Mouse (Mus musculus): Measurements from ENCODE around the gene Pnmal1. TPM values are rescaled to one million over a fixed set of nuclear protein-coding genes. Genes with fewer than 3 reads are reported as not detected.
A peak's percentile ranks its signal among the peaks of the same experiment; 100 is the strongest.

The Pnmal1 gene
- polyA plus RNA-seq, 1 experiment from 2014 or later = 12.7 TPM

DNA sequence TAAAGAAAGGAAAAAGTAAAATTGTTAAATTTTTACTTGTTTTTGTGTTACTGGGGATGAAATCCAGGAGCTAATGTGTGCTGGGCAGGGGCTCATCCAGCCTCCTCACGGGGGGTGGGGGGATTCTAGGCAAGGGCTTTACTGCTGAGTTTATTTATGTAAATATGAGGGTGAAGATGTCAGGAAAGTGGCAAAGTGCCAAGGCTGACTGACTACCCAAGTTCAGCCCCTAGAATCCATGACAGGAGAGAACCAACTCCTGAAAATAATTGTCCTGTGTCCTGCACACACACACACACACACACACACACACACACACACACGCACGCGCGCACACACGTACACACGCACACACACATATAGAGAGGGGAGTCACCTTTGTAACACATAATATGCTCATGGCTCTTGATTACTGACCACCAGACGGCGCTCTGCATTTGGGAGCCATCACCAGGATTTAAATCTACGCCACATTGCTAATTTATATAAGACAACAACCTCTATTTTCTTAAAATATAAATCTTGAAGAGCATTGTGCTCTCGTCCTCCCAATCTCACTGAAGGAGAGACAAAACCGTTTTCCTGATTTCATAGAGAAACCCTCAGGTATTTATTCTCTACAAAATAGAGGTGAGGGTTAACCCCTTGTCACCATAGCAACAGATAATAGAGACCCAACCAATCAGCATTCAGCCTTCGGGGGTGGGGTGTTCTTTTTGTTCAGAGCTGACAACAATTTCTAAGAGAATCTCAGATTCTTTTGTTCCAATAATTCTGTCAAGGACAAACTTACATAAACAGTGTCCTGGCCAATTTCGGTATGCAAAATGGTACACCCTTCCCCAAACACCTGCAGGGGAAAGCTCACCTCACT lies 26.5 kb upstream of the Pnmal1 start:
- H3K27me3 ChIP-seq (ENCODE audit: insufficient read depth, poor library complexity, severe bottlenecking) = no peaks in the 10 kb centered on the region
- H3K4me1 ChIP-seq (replicated peaks) = peaks cover 10% of the 10 kb centered on the region; the same call in 1 of the 2 replicates
- no peak overlapping the region for H3K4me3 ChIP-seq
- no peaks in the 10 kb centered on the region for H3K9me3 ChIP-seq
- 45% methylated on average over 14 of the region's 14 CpGs for WGBS
- H3K36me3 ChIP-seq = no peaks in the 10 kb centered on the region
- H3K27ac ChIP-seq = no peak overlapping the region
- peak; percentile 40 for DNase-seq (ENCODE audit: low spot score)

DNA sequence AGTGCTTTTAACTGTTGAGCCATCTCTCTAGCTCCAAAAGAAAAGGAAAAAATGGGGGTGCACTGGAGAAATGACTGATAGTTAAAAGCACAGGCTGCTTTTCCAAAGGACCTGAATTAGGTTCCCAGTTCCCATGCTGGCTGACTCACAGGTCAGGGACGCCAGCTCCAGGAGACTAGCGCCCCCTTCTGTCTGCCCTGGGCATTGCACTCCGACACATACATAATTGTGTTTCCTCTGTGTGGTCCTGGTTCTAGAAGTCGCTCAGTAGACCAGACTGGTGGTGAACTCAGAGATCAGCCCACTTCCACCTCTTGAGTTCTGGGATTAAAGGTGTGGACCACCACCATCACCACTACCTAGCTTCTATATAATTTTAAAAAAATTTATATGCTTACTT lies 22.2 kb upstream of the Pnmal1 start:
- no peaks in the 10 kb centered on the region for H3K9me3 ChIP-seq
- no peak overlapping the region for H3K4me3 ChIP-seq
- peaks cover 27% of the 10 kb centered on the region for H3K4me1 ChIP-seq (replicated peaks)
- 48% methylated on average over 4 of the region's 4 CpGs for WGBS
- H3K27me3 ChIP-seq (ENCODE audit: insufficient read depth, poor library complexity, severe bottlenecking) = no peaks in the 10 kb centered on the region
- no peaks in the 10 kb centered on the region for H3K36me3 ChIP-seq
- DNase-seq (ENCODE audit: low spot score) = no peak
- no peak overlapping the region for H3K27ac ChIP-seq

DNA sequence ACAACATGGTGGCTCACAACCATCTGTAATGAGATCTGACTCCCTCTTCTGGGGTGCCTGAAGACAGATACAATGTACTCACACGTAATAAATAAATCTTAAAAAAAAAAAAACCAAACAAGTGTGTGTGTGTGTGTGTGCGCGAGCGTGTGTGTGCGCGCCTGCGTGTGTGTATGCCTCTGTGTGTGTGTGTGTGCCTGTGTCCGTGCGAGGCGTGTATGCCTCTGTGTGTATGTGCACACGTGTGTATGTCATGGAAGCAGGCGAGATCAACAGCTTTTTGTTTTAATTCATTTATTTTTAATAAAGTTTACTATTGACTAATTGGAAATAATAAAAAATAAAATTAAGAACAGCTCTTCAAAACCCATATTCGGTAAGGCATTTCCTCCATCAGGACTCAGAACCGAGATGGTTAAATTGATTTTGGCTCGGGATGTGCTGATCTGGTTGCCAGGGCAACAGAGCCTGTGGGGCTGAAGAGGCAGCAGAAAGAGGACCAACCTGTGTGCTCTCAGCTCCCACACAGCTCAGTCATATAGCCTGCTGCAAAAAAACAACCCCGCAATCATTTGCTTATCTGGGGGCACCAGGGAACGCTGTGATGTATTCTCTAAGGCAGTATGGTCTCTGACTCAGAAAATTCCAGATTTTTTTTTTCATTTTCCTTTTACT lies 21.2 kb upstream of the Pnmal1 start:
- H3K27ac ChIP-seq = no peak overlapping the region
- H3K9me3 ChIP-seq = no peaks in the 10 kb centered on the region
- 73% methylated on average over 17 of the region's 17 CpGs for WGBS
- H3K4me1 ChIP-seq (replicated peaks) = peaks cover 20% of the 10 kb centered on the region
- H3K36me3 ChIP-seq = no peaks in the 10 kb centered on the region
- DNase-seq (ENCODE audit: low spot score) = no peak
- H3K27me3 ChIP-seq (ENCODE audit: insufficient read depth, poor library complexity, severe bottlenecking) = peaks cover 3% of the 10 kb centered on the region; the same call in 1 of the 2 replicates
- H3K4me3 ChIP-seq = no peak overlapping the region

DNA sequence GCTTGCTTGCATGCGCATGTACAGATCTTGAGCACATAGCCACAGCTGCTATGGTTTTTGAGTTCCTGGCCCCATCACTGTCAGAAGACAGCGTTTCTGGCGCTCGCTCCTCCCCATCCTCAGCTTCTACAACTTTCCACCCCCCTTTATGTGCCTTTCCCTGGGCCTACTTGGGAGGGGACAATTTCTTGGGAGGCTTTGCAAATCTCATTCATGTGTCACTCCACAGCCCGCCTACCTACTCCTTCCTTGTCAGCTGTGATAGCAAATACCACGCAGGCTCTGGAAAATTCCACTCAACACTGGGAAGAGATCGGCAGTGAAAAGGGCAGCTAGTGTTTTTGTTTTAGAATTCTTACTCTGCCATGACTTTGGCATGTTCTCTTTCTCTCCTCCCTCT lies 19.2 kb upstream of the Pnmal1 start:
- peaks cover 37% of the 10 kb centered on the region for H3K4me1 ChIP-seq (replicated peaks)
- DNase-seq (ENCODE audit: low spot score) = no peak
- H3K4me3 ChIP-seq = no peak overlapping the region
- WGBS = 54% methylated on average over 7 of the region's 7 CpGs
- no peaks in the 10 kb centered on the region; the same call in 1 of the 2 replicates for H3K9me3 ChIP-seq
- H3K36me3 ChIP-seq = no peaks in the 10 kb centered on the region
- peaks cover 16% of the 10 kb centered on the region for H3K27me3 ChIP-seq (ENCODE audit: insufficient read depth, poor library complexity, severe bottlenecking)
- H3K27ac ChIP-seq = peak overlapping the region; percentile 35; the same call in 1 of the 2 replicates

DNA sequence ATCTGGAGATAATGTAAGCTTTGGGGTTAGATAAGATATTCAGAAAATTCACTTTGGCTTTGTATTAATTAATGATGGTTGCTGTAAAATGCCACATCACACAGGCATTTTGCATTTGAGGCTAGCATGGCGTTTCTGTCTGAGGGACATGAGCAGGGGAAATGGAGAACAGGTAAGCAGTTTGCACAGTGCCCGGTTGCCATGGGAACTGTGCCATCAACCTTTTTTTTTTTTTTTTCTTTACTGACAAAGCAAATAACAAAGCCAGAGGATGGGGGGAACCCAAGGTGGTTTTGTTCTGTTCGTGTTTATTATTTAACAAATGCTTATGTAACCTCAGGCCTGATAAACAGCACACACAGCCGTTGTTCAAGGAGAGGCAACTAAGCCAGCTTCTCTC lies 16.6 kb upstream of the Pnmal1 start:
- DNase-seq (ENCODE audit: low spot score) = no peak
- Histone ChIP-seq H3K36me3 (no peaks in the 10 kb centered on the region), H3K4me1 (replicated peaks) (peaks cover 63% of the 10 kb centered on the region), H3K27ac (no peak overlapping the region), H3K4me3 (no peak overlapping the region), H3K9me3 (no peaks in the 10 kb centered on the region; the same call in 1 of the 2 replicates), H3K27me3 (ENCODE audit: insufficient read depth, poor library complexity, severe bottlenecking) (peaks cover 42% of the 10 kb centered on the region)
- 72% methylated on average over 4 of the region's 4 CpGs for WGBS

DNA sequence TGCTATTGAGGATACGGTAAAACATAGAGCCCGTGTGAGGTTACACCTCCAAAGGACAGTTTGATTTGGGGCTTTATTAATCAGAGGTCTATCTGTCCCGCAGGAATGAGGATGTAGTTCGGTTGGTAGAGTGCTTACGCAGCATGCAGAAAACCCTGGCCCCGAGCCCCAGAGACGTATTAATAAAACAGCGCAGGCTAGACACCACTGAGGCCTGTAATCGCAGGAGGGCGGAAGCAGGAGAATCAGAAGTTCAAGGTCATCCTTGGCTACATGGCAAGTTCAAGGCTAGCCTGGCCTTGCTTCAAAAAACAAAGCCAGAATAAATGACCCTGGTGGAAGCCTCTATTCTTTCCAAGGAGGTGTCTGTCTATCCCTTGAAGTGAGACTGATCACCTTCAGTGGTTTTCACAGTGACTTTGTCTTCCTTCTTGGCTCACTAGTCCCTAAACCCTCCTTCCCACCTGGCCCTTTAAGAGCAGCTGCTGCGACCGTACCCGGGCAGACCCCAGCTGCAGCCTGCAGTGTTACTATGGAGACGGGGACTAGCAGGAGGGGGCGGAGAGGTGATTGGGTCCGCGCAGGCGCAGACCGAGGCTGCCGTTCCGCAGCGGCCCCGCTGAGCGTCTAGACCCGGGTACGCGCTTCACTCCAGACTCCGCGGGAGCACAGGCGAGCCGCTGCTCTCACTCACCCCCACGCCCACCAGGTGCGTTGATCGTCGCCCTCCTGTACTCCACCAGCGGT lies 15.2 kb upstream of the Pnmal1 start, which contains the start of gene Pnmal2:
Gene Pnmal2 (plus strand): TSS at position 622 of the 747 bp plus-strand sequence.
- Histone ChIP-seq H3K4me3 (peak within 1 kb of the TSS; percentile 71), H3K27ac (peak within 1 kb of the TSS; percentile 89), H3K9me3 (no peaks in the 10 kb centered on the region; the same call in 1 of the 2 replicates), H3K27me3 (ENCODE audit: insufficient read depth, poor library complexity, severe bottlenecking) (peaks cover 55% of the 10 kb centered on the region), H3K4me1 (replicated peaks) (peaks cover 63% of the 10 kb centered on the region), H3K36me3 (no peaks in the 10 kb centered on the region)
- DNase-seq (ENCODE audit: low spot score) = peak; percentile 94
- 14% methylated on average over 36 of the region's 36 CpGs for WGBS

DNA sequence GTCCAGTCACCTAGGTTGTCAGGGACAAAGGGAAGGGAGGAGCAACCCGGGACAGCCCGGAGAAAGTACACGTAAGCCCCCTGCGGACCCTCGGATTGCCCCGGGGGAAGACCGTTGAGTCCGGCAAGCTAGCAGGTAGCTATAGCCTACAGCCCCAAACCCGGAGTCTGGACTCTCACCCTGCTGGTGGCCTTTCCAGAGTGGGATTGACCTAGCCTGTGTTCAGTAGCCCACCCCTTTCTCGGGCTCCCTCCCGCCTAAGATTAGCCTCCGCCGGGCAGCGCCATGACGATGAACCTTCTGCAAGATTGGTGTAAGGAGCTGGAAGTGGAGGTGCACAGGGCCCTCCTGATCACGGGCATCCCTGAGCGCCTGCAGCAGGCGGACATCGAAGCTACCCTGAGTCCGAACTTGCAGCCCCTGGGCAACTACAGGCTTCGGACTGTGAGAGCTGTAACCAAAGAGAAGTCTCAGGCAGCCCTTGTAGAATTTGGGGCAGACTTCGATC lies 14.6 kb upstream of the Pnmal1 start:
- peaks cover 62% of the 10 kb centered on the region for H3K27me3 ChIP-seq (ENCODE audit: insufficient read depth, poor library complexity, severe bottlenecking)
- WGBS = under 1% methylated on average over 22 of the region's 22 CpGs
- peaks cover 68% of the 10 kb centered on the region for H3K4me1 ChIP-seq (replicated peaks)
- peak overlapping the region; percentile 89 for H3K27ac ChIP-seq
- H3K36me3 ChIP-seq = no peaks in the 10 kb centered on the region
- no peaks in the 10 kb centered on the region; the same call in 1 of the 2 replicates for H3K9me3 ChIP-seq
- no peak for DNase-seq (ENCODE audit: low spot score)
- H3K4me3 ChIP-seq = peak overlapping the region; percentile 71

DNA sequence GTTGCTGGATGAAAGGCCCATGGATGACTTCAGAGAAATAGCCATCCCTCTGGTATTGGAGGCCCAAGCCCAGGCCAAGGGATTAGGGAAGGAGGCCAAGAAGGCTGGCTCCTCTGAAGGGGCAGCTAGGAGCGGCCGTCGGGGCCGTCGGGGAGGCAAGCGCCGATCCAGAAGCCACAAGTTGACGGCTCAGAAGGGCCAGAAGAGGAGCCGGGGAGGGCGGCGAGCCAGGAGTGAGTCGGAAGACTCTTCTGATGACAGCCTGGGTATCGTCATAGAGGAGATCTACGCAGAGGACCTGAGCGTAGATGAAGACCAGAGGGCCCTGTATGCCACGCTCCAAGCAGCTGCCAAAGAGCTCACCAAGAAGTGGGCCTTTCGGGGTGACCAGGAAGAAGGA lies 14.1 kb upstream of the Pnmal1 start:
- Histone ChIP-seq H3K36me3 (no peaks in the 10 kb centered on the region), H3K4me3 (peak overlapping the region; percentile 71), H3K27me3 (ENCODE audit: insufficient read depth, poor library complexity, severe bottlenecking) (peaks cover 67% of the 10 kb centered on the region), H3K27ac (peak overlapping the region; percentile 89), H3K4me1 (replicated peaks) (peaks cover 67% of the 10 kb centered on the region), H3K9me3 (no peaks in the 10 kb centered on the region; the same call in 1 of the 2 replicates)
- DNase-seq (ENCODE audit: low spot score) = no peak
- 11% methylated on average over 17 of the region's 17 CpGs for WGBS

DNA sequence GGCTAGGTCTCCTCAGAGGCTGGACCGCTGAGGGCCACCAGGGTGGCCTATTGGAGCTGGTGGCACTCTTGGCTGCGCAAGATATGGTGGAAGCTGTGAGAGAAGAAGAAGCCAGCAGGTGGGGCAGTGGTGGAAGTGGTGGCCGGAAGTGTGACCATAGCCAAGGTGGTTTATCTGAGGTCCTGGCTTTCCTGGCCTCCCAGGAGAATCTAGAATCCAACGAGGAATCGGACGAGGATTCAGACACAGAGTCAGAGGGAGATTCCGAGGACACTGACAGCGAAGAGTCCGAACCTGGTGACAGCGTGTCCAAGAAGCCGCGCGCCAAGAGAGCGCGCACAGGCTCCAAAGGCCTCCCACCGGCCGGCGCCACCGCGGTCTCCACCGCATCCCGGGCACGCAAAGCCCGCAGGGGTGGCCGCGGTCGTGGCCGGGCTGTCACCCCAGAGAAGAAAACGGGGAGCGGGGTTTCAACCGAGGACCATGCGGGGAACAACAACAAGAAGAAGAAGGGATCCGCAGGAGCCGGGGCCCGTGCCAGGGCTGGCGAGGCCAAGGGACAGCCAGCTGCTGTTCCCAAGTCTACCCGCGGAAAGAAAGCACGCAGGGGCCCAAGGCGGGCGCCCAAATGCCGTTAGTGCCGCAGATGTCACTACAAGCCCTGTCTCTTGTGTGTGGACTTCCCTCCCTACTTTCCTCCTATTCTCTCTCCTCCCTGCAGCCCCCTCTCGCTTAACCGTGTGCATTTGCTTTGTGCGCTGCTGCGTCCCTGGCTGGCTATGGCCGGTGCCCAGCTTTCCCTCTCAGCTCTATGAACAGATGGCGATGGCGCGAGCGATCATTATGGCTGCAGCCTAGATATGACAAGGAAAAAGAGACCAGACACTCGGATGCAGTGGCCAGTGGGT lies 12.8 kb upstream of the Pnmal1 start:
- DNase-seq (ENCODE audit: low spot score) = peak; percentile 42
- Histone ChIP-seq H3K27ac (peak overlapping the region; percentile 64; the same call in 1 of the 2 replicates), H3K36me3 (no peaks in the 10 kb centered on the region), H3K4me3 (peak overlapping the region; percentile 51), H3K27me3 (ENCODE audit: insufficient read depth, poor library complexity, severe bottlenecking) (peaks cover 71% of the 10 kb centered on the region), H3K4me1 (replicated peaks) (peaks cover 70% of the 10 kb centered on the region), H3K9me3 (no peaks in the 10 kb centered on the region; the same call in 1 of the 2 replicates)
- 2% methylated on average over 53 of the region's 53 CpGs for WGBS

DNA sequence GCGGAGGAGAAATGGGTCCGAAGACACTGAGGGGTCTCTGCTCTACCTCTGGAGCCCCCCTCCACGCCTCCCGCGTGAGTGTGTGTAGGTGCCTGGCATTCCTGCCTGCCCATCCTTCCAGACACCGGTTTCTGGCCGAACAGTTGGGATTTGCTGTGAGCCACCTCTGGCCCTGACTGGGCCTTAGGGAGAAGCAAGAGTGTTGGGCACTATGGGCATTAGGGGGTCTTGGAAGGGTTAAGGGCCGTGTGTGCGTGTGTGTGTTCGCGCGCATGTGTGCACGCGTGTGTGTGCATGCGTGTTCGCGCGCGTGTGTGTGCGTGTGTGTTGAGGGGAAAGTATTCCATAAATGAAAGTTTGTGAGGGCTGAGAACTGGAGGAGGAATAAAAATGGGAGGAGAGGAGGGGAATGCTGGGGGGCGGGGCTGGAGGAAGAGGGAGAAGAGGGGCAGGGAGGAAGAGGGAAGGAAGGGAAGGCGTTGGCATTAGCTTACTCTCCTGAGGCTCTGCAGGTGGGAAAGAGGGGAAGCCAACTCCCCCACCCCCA lies 12.1 kb upstream of the Pnmal1 start:
- H3K9me3 ChIP-seq = no peaks in the 10 kb centered on the region; the same call in 1 of the 2 replicates
- H3K36me3 ChIP-seq = no peaks in the 10 kb centered on the region
- 15% methylated on average over 22 of the region's 22 CpGs for WGBS
- peaks cover 76% of the 10 kb centered on the region for H3K27me3 ChIP-seq (ENCODE audit: insufficient read depth, poor library complexity, severe bottlenecking)
- DNase-seq (ENCODE audit: low spot score) = no peak
- peak overlapping the region; percentile 51 for H3K4me3 ChIP-seq
- H3K27ac ChIP-seq = 0 out of 2 replicates have a peak overlapping the region, but pooled peaks have one; percentile 64
- H3K4me1 ChIP-seq (replicated peaks) = peaks cover 70% of the 10 kb centered on the region

DNA sequence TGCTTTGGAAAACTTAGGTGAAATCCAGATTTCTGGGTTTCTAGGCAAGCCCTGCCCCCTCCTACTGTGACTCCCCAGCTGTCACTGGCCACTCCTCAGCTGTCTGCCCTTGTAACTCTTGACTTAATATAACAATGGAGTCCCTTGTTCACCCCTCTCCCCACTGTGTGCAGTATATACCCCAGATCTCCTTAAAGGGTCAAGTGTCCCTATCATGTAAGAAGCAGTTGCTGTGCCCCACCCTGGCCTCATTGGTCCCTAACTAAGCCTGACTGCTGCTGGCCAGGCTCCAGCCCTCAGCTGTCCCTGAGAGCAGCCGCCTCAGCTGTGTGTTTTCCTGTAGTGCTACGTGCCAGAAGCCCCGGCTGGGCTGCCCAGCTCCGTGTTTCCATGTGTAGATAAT lies 11.5 kb upstream of the Pnmal1 start:
- Histone ChIP-seq H3K4me3 (peak overlapping the region; percentile 51), H3K4me1 (replicated peaks) (peaks cover 70% of the 10 kb centered on the region), H3K27me3 (ENCODE audit: insufficient read depth, poor library complexity, severe bottlenecking) (peaks cover 76% of the 10 kb centered on the region)

More for the DNA sequence above, 11.5 kb upstream of the Pnmal1 start:
- Histone ChIP-seq H3K27ac (no peak overlapping the region), H3K9me3 (no peaks in the 10 kb centered on the region; the same call in 1 of the 2 replicates), H3K36me3 (no peaks in the 10 kb centered on the region)
- DNase-seq (ENCODE audit: low spot score) = no peak
- WGBS = 8% methylated on average over 4 of the region's 4 CpGs
